ENCODE assay signal across 21 mouse cellular contexts in the genomic region with DNA sequence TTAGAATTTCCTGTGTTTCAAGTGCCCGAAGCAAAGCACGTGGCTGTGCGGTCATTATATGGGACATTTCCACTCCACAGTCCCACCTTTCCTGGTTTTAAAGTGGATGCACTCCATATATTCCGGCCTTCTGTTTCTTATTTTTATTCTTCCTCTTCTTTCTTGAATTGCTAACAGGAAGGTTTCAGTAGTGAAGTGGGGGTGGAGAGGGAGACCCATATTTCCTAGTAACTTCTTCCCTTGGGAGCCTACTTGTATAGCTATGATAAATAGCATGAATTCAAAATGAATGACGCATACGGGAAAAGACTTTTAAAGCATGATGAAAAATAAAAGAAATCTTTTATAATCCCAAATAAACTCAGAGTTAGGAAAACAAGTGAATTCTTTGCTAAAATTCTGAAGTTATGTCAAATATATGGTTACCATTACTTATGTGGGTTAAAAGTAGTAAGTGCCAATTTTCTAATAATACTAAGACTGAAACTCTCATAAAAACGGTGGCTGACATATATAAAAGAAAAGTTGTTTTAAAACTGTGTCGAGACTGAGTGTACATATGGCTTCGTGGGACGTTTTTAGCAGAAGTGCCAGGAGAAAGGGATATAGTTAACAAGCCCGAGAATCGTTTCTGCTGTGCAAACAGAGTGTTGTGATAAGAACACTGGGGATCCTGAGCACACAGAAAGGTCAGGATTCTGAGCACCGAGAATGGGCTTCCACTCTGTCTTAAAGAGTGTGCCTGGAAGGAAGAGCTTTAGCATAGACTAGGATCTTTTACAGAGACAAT. TPM values are rescaled to one million over a fixed set of nuclear protein-coding genes. Genes with fewer than 3 reads are reported as not detected.
"Had no signal": no experiment of that assay in that cellular context is flagged by ENCODE, and none has a peak within 500 bp of the region (broad histone marks: within the 10 kb centered on the region; RNA-seq: fewer than 3 reads in every experiment).

No protein-coding gene starts in this region.

- H3K27ac ChIP-seq: left cerebral cortex, adult 2 months; limb, embryonic 12.5 days; liver, embryonic 12.5 days; liver, embryonic 15.5 days; macrophage; midbrain, embryonic 12.5 days; midbrain, embryonic 15.5 days; neural tube, embryonic 12.5 days; neural tube, embryonic 15.5 days; stomach, postnatal 0 days had no signal

- H3K9ac ChIP-seq: limb, embryonic 12.5 days; liver, embryonic 12.5 days; liver, embryonic 15.5 days; midbrain, embryonic 12.5 days; midbrain, embryonic 15.5 days; neural tube, embryonic 12.5 days; neural tube, embryonic 15.5 days had no signal

- ATAC-seq: intestine, embryonic 16.5 days; liver, embryonic 12.5 days; midbrain, embryonic 15.5 days had no signal

- H3K36me3 ChIP-seq: limb, embryonic 12.5 days; liver, embryonic 12.5 days; liver, embryonic 15.5 days; midbrain, embryonic 12.5 days; midbrain, embryonic 15.5 days; neural tube, embryonic 12.5 days; neural tube, embryonic 15.5 days had no signal

- H3K4me2 ChIP-seq: limb, embryonic 12.5 days; liver, embryonic 12.5 days; liver, embryonic 15.5 days; midbrain, embryonic 12.5 days; midbrain, embryonic 15.5 days; neural tube, embryonic 12.5 days; neural tube, embryonic 15.5 days had no signal

- H3K9me3 ChIP-seq: limb, embryonic 12.5 days; liver, embryonic 12.5 days; liver, embryonic 15.5 days; midbrain, embryonic 12.5 days; midbrain, embryonic 15.5 days; neural tube, embryonic 12.5 days; neural tube, embryonic 15.5 days had no signal

- H3K4me1 ChIP-seq: liver, embryonic 12.5 days; liver, embryonic 15.5 days; midbrain, embryonic 12.5 days; midbrain, embryonic 15.5 days; neural tube, embryonic 12.5 days had no signal

- H3K4me3 ChIP-seq: left cerebral cortex, adult 2 months; limb, embryonic 12.5 days; liver, embryonic 12.5 days; liver, embryonic 15.5 days; midbrain, embryonic 12.5 days; midbrain, embryonic 15.5 days; neural tube, embryonic 12.5 days; neural tube, embryonic 15.5 days had no signal

- H3K27me3 ChIP-seq: limb, embryonic 12.5 days; liver, embryonic 12.5 days; liver, embryonic 15.5 days; midbrain, embryonic 12.5 days; midbrain, embryonic 15.5 days; neural tube, embryonic 12.5 days; neural tube, embryonic 15.5 days had no signal

- DNase-seq: kidney, adult 18-20 months; kidney, adult 9 months; kidney, postnatal 14 days; kidney, postnatal 4 days; layer of hippocampus, postnatal 36 days; liver; lung, adult 18-20 months; right cerebral cortex, postnatal 25 days; thymus, postnatal 25 days had no signal

RNA-seq across cellular contexts. Expression of a gene that starts 11.7 kb away (rescaled TPM):
- total RNA-seq: megakaryocyte, adult 5-6 weeks had no signal
- polyA plus RNA-seq: macrophage had no signal
